Comparison of ENCODE assay signal across 7 mouse cellular contexts in genomic region chr13:119408021-119408420, GRCm38 (mm10). TPM values are rescaled to one million over a fixed set of nuclear protein-coding genes. Genes with fewer than 3 reads are reported as not detected.
DNase-seq lines count a peak whose midpoint lies in the region; ATAC-seq and TF ChIP-seq lines count a peak whose summit lies in the region.

No protein-coding gene starts in this region.

- H3K27ac ChIP-seq in heart, embryonic 10.5 days = peak overlapping the region; percentile 94
- no peak overlapping the region for H3K27ac ChIP-seq in kidney, embryonic 14.5 days (ENCODE audit: low read depth, low read length)
- no peak overlapping the region for H3K27ac ChIP-seq in thymus, adult 2 months (ENCODE audit: control insufficient read depth, insufficient read depth, low read length)

- no peaks in the 10 kb centered on the region for H3K27me3 ChIP-seq in G1E (ENCODE audit: insufficient read depth, low read length)
- no peaks in the 10 kb centered on the region for H3K27me3 ChIP-seq in heart, embryonic 10.5 days (ENCODE audit: insufficient read depth, poor library complexity, severe bottlenecking)
- no peaks in the 10 kb centered on the region for H3K27me3 ChIP-seq in kidney, embryonic 14.5 days (ENCODE audit: control insufficient read depth, insufficient read depth, low read length)
- no peaks in the 10 kb centered on the region for H3K27me3 ChIP-seq in thymus, adult 2 months (ENCODE audit: control insufficient read depth, insufficient read depth, low read length)

- H3K4me3 ChIP-seq in G1E (ENCODE audit: low read depth, low read length) = peak overlapping the region; percentile 80
- peak overlapping the region; percentile 72 for H3K4me3 ChIP-seq in heart, embryonic 10.5 days
- peak overlapping the region; percentile 75 for H3K4me3 ChIP-seq in kidney, embryonic 14.5 days (ENCODE audit: low read length)
- H3K4me3 ChIP-seq in thymus, adult 2 months (ENCODE audit: control insufficient read depth, insufficient read depth, low read length) = peak overlapping the region; percentile 75; the same call in 1 of the 2 replicates

- WGBS in heart, embryonic 10.5 days = 3% methylated on average over 6 of the region's 6 CpGs
- WGBS in kidney, embryonic 14.5 days = 2% methylated on average over 6 of the region's 6 CpGs
- 6% methylated on average over 6 of the region's 6 CpGs for WGBS in thymus, adult 2 months

- no peak for TF ChIP-seq POLR2A in thymus, adult 2 months (IDR thresholded peaks at IDR 0.05; ENCODE audit: control insufficient read depth, extremely low read depth, insufficient read depth, low read length, poor library complexity)

- H3K9ac ChIP-seq in kidney, embryonic 14.5 days (ENCODE audit: low read depth, low read length) = peak overlapping the region; percentile 78

- peak; percentile 69 for ATAC-seq in G1E (ENCODE audit: extremely low read depth, insufficient number of reproducible peaks, low FRiP score, poor library complexity, severe bottlenecking)
- peak; percentile 16 for ATAC-seq in kidney, embryonic 14.5 days (ENCODE audit: low FRiP score, low TSS enrichment)
- ATAC-seq in megakaryocyte-erythroid progenitor cell, adult 5-6 weeks (replicated peaks; ENCODE audit: low FRiP score, low TSS enrichment, poor library complexity, severe bottlenecking) = peak; percentile 49

- H3K36me3 ChIP-seq in G1E (replicated peaks) = peaks cover 12% of the 10 kb centered on the region
- peaks cover 16% of the 10 kb centered on the region for H3K36me3 ChIP-seq in heart, embryonic 10.5 days
- H3K36me3 ChIP-seq in kidney, embryonic 14.5 days (ENCODE audit: control insufficient read depth, insufficient read depth, low read length) = peaks cover 11% of the 10 kb centered on the region
- peaks cover 6% of the 10 kb centered on the region for H3K36me3 ChIP-seq in thymus, adult 2 months (ENCODE audit: control insufficient read depth, insufficient read depth, low read length)

- H3K9me3 ChIP-seq in G1E (replicated peaks) = no peaks in the 10 kb centered on the region
- H3K9me3 ChIP-seq in heart, embryonic 10.5 days = no peaks in the 10 kb centered on the region
- H3K9me3 ChIP-seq in kidney, embryonic 14.5 days (ENCODE audit: control insufficient read depth, low read length) = no peaks in the 10 kb centered on the region; the same call in 1 of the 2 replicates

- no peak for TF ChIP-seq CTCF in G1E (IDR thresholded peaks at IDR 0.05; ENCODE audit: low read depth, low read length)
- TF ChIP-seq CTCF in thymus, adult 2 months (IDR thresholded peaks at IDR 0.05; ENCODE audit: borderline replicate concordance, control insufficient read depth, extremely low read depth, insufficient read depth, low read length, poor library complexity) = no peak

- peak overlapping the region; percentile 57 for H3K4me2 ChIP-seq in kidney, embryonic 14.5 days (replicated peaks; ENCODE audit: low read depth, low read length)

- H3K4me1 ChIP-seq in G1E (ENCODE audit: insufficient read depth, low read depth, low read length) = peaks cover 11% of the 10 kb centered on the region
- peaks cover 17% of the 10 kb centered on the region; the same call in 1 of the 2 replicates for H3K4me1 ChIP-seq in heart, embryonic 10.5 days
- peaks cover 13% of the 10 kb centered on the region; the same call in 1 of the 2 replicates for H3K4me1 ChIP-seq in kidney, embryonic 14.5 days (ENCODE audit: control insufficient read depth, insufficient read depth, low read length)
- H3K4me1 ChIP-seq in thymus, adult 2 months (replicated peaks; ENCODE audit: control insufficient read depth, insufficient read depth, low read length) = peaks cover 6% of the 10 kb centered on the region

- DNase-seq in G1E (ENCODE audit: low spot score) = peak; percentile 45
- DNase-seq in embryo, embryonic 10 days (ENCODE audit: low spot score) = peak; percentile 48
- peak; percentile 86 for DNase-seq in heart, embryonic 10.5 days (ENCODE audit: low spot score)
- DNase-seq in thymus, adult 2 months = peak; percentile 41
- no peak for DNase-seq in right cerebral cortex, postnatal 4 days

RNA-seq across cellular contexts. Expression of gene Paip1, which starts 20.4 kb away (rescaled TPM):
- total RNA-seq in G1E (2014; fragmentation: Nextera tagmentation) (78.9 and 81.1 TPM in 2 replicates), G1E (2017) (58.6 and 67.6 TPM in 2 replicates)
- polyA plus RNA-seq in G1E (2012) = 13.3 and 14.7 TPM in 2 replicates
- polyA plus RNA-seq in heart, embryonic 10.5 days (2016; fragmentation: Nextera tagmentation; extraction: Ambion mirVana) = 29.8 and 37.5 TPM in 2 replicates
- polyA plus RNA-seq in kidney, embryonic 14.5 days (2014; fragmentation: Nextera tagmentation; extraction: Ambion mirVana) = 91.4 and 101 TPM in 2 replicates
- total RNA-seq in megakaryocyte-erythroid progenitor cell, adult 5-6 weeks (2014; fragmentation: Nextera tagmentation) = 28.0 and 32.2 TPM in 2 replicates
- 46.3 and 55.2 TPM in 2 replicates for total RNA-seq in megakaryocyte-erythroid progenitor cell, adult 5-6 weeks (2017)
- polyA plus RNA-seq in thymus, adult 2 months (2012; rRNA removed) = 19.2 and 19.6 TPM in 2 replicates

RNA-seq across cellular contexts. Expression of gene 4833420G17Rik, which starts 54.5 kb away (rescaled TPM):
- total RNA-seq in G1E (2014; fragmentation: Nextera tagmentation) = 51.3 and 58.5 TPM in 2 replicates
- 37.1 and 45.0 TPM in 2 replicates for total RNA-seq in G1E (2017)
- 3.2 and 4.2 TPM in 2 replicates for polyA plus RNA-seq in G1E (2012)
- 38.8 and 40.7 TPM in 2 replicates for polyA plus RNA-seq in heart, embryonic 10.5 days (2016; fragmentation: Nextera tagmentation; extraction: Ambion mirVana)
- polyA plus RNA-seq in kidney, embryonic 14.5 days (2014; fragmentation: Nextera tagmentation; extraction: Ambion mirVana) = 56.7 and 74.0 TPM in 2 replicates
- 72.9 and 76.0 TPM in 2 replicates for total RNA-seq in megakaryocyte-erythroid progenitor cell, adult 5-6 weeks (2014; fragmentation: Nextera tagmentation)
- total RNA-seq in megakaryocyte-erythroid progenitor cell, adult 5-6 weeks (2017) = 49.3 and 54.9 TPM in 2 replicates
- 69.9 and 74.0 TPM in 2 replicates for polyA plus RNA-seq in thymus, adult 2 months (2012; rRNA removed)

Comparison
In these comparisons a context has a peak if more than half of its experiments do, and no peak if none do; other contexts are left out.
1. ATAC-seq: peak in every context shown above with its lines; median percentile 69 in G1E; 49 in megakaryocyte-erythroid progenitor cell, adult 5-6 weeks; 16 in kidney, embryonic 14.5 days.